Mouse (Mus musculus) gastrocnemius, postnatal 14 days (tissue): ENCODE results near the gene Notch4. TPM values are rescaled to one million over a fixed set of nuclear protein-coding genes. Genes with fewer than 3 reads are reported as not detected.
A peak's percentile ranks its signal among the peaks of the same experiment; 100 is the strongest.

ENCODE experiments used
- DNase-seq: peaks from one replicate; pipeline ENCODE4 v3.0.0; 2021; ENCODE audit warnings: mixed read lengths
- intact Hi-C: fragments of 180-260 bp; cut with DNase I; formaldehyde crosslinking; loops from one replicate; pipeline ENCODE4 v1.15.1; 2025; ENCODE audit warnings: low total_unique reads
- total RNA-seq, 2 experiments: library from RNA; stranded (reverse); gene quantifications; 2 replicates each; pipeline ENCODE4 v1.2.3; 2021

The Notch4 gene
- total RNA-seq, 2 experiments from 2014 or later = 15.7 to 27.3 TPM

DNA sequence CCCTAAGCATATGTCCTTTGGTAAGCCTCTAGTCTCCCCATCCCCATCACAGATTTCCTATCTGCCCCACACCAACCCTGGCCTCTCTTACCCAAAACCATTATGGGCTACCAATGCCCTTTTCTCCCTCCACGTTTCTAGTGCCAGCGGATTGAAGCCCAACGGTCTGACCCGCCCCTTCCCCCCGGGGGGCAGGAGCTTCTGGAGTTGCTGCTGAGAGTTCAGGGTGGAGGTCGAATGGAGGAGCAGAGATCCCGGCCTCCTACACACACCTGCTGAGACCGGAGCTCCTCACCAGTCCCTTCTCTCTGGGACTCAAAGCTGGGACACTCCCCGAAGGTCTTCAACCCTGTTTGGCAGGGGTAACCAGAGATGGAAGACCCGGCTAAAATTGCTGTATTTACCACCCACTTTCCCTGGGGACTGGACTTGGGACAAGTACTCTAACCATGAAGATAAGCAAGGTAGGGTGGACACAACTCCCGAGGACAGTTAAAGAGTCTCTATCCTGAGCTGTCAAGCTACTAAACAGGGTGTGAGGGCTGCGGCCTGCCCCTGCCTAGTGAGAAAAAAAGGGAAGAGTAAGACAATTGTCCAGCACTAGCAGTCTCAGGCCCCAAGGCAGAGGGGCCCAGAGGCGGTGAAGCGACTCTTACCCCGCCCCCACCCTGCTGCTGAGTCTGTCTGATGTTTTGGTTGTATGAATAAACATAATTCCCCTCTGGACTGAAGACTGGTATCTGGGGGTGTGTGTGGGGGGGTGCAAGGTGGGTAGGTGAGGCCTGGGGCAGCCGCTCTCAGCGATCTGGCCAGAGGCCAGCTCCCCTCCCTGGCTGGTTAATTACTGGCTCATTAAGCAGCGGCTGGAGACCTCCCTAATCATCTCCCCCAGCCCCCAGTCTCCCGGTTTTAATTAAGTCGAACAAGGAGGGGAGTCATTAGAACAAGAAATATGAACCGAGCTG lies 27.2 kb downstream of the Notch4 start, which contains the start of gene Pbx2:
Pbx2 (plus strand) TSS at position 238 of the 965 bp plus-strand sequence.
- no peak for DNase-seq
- intact Hi-C loops = no loop called here

DNA sequence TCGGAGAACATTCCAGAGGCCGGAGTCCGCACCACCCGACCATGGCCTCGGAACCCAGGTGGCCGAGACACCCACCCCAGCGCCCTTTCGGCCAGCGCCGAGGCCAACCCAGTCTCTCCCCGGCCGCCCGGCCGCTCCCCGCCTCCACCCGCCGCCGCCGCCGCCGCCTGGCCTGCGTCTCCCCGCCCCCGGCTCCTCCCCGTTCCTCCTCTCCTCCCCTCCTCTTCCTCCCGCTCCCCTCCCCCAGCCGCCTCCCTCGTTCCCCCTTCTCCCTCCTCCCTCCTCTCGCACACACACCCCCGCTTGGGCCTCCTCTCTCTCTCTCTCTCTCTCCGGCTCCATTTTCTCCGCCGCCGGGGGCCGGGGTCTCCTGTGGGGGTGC lies 27.9 kb downstream of the Notch4 start:
- intact Hi-C loops = no loop called here
- peak; percentile 95 for DNase-seq

DNA sequence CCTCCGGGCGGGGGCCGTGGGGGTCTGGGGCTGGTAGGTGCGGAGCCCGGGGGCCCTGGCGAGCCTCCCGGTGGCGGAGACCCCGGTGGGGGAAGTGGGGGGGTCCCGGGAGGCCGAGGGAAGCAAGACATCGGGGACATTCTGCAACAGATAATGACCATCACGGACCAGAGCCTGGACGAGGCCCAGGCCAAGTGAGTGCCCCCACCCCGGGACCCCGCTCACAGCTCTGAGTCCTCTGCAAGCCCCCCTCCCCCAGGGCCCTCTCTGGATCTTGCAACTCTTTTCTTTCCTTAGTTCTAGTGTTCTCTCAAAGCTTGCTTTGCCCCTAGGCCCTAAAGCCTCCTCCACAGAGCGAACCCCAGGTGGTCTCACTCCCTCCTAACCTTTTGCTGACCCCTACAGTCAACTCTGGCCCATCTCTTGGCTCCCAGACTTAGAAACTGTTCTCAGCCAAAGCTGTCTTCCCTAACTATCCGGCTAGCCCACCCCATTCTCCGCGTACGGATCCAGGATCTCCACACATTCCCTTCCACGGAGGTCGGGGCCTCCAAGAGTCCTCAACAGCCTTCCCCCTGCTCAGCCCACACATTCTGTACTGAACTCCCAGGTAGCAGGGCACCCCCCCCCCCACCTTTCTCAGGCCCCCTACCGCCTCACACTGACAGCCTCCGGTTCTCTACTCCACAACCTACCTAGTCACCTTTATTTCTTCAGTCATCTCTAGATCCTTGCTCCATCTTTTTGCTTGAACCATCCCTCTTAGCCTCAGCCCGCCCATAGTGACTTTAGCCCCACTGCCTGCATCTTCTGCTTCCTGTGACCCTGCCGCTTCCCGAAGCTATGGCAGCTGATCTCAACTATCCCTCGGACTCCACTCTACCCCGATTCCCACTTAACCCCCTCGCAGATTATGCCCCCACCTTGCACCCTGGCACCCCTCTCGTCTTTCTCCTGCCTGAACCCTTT lies 28.8 kb downstream of the Notch4 start:
- DNase-seq = no peak
- intact Hi-C loops = no loop called here

DNA sequence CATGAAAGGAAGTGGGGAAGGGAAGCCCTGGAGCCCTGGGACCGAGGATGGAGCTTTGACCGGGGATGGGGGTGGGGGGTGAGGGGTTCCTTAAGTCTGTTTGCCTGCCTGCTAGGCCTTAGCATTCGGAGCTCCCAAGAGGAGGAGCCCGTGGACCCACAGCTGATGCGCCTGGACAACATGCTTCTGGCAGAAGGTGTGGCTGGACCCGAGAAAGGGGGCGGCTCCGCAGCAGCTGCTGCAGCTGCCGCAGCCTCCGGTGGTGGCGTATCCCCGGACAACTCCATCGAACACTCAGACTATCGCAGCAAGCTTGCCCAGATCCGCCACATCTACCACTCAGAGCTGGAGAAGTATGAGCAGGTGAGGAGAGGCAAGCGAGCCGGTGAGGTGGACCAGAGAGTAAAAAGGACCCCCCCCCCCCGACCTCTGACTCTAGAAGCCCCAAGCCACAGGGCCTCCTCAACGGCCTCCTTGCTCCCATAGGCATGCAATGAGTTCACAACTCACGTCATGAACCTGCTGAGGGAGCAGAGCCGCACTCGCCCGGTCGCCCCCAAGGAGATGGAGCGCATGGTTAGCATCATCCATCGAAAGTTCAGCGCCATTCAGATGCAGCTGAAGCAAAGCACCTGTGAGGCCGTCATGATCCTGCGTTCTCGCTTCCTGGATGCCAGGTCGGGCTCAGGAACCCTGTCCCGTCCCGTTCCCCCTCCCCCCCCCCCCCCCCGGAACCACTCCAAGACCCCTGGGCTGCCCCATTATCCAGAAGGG lies 29.9 kb downstream of the Notch4 start:
- DNase-seq = peak; percentile 57
- intact Hi-C loops = no loop called here

DNA sequence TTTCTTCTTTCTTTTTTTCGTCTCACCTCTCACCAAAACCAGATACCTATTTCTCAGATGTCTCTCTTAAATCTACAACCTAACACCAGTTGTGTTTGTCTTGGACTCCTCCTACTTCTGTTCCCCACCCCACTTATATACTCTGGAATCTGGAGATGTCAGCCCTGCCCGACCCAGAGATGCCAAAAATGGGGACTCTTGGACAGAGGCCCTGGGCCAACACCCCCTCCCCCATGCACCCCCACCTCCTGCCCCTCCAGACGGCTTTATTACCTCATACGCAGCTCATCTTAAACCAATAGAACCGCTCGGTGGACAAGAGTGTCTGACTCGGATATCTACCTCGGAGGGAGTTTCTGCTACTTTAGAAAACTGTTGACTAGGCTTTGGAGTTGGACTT lies 32.0 kb downstream of the Notch4 start:
- no peak for DNase-seq
- intact Hi-C loops = no loop called here

DNA sequence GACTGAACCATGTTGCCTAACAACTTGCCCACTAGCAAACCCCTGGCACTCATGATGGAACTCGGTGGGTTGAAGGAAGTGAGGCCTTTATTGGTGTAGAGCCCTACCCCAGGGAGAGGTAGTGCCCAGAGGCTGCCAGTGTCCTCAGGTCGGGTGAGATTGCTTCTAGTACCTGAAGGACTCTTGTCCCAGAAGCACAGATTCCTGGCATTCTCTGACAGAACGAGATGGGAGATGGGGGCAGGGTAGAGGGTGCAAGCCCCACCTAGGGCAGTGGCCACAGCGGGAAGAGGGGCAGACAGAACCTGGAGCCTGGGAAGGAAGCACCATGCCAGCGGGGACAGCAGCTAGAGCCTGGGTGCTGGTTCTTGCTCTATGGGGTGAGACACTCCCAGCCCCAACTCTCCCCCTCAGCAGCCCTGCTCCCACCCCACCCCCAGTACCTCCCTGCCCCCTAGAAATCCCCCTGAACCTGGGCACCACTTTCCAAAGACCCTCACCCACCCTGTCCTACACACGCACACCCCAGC lies 33.6 kb downstream of the Notch4 start, which contains the start of gene Ager:
Ager (plus strand) TSS at position 297 of the 530 bp plus-strand sequence.
- no peak for DNase-seq

DNA sequence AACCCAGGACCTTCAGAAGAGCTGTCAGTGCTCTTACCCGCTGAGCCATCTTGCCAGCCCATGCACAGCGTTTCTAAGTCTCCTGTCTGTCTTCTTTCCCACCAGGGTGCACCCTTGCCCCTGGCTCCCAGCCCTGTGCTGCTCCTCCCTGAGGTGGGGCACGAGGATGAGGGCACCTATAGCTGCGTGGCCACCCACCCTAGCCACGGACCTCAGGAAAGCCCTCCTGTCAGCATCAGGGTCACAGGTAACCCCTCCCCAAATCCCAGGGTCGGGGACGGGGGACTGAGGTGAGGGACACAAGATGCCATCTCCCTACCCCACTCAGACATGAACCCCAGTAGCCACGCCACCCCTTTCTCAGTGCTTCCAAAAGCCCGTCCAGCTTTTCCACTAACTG lies 35.8 kb downstream of the Notch4 start:
- intact Hi-C loops = no loop called here
- no peak for DNase-seq

More for the DNA sequence above, 33.6 kb downstream of the Notch4 start, which contains the start of gene Ager:
- intact Hi-C loops = no loop called here

DNA sequence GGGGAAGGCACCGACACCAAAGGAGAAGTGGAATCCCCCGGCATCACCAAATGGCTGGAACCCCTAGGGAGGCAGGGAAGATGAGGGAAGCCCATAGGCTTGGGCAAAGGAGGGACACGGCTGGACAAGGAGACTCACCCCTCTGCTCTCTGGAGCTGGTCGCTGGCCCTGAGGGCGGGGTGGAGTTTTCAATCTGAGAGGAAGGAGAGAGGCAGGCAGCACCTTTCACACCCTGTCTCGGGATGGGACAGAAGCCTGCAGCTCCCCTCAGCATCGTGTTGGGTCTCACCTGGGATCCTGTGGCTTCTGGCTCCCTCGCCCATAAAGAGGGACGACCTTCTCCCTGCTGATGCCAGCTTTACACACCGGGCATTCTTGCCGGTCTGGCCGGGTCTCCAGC lies 37.7 kb downstream of the Notch4 start:
- no peak for DNase-seq
- intact Hi-C loops = no loop called here

DNA sequence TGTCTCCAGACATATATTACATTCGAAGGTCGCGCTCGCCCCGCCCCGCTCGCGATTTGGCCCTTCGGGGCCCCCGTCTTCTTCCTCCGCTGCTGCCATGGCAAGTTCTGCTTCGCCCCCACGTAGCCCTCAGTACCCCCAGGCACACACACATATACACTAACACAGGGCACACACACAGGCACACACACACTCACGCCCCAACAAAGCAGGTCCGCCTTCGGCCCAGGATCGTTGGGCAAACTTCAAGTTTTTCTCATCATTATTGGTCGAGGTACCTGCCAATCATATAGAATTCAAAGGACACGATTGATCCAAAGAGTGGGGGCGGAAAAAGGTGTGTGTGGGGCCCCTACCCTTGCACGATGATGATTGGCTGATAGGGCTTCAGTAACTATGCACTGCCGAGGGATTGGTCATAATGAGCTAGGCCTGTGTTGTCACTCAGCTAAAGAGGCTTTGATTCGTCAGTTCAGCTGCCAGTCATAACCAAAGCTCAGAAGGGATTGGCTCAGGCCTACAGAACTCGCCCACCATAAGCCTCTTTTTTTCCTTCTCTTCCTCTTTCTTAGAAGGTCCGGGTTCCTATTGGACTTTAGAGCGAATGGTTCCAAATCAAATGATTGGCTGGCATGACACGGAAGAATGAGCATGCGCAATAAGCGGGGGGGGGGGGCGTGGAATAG lies 39.5 kb downstream of the Notch4 start, which contains the start of gene Rnf5:
Rnf5 (minus strand) TSS at position 316 of the 686 bp plus-strand sequence.
- intact Hi-C loops = no loop called here

DNA sequence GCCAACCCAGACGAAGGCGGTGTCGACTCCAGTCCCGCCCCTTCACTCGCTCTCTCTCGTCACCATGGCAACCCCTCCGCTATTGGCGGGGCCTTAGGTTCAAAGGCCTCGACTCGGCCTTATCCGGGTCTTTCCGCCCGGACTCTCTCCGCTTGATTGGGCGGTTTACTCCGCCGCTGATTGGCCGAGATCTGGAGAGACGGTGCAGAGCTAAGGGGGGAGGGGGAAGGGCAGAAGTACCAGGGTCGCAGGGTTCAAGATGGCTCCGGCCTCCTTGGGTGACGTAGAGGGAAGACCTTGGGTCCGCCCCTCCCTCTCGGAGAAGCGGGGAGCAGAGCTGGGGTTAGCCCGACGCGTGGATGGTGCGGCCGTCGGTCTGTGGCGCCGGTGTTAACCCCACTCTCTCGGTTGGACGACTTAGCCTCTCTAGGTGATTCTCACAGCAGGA lies 40.0 kb downstream of the Notch4 start, which contains the start of gene Agpat1:
Agpat1 (plus strand) TSS at position 202 of the 448 bp plus-strand sequence.
- DNase-seq = peak; percentile 99
- intact Hi-C loops = no loop called here

More for the DNA sequence above, 39.5 kb downstream of the Notch4 start, which contains the start of gene Rnf5:
- DNase-seq = peak; percentile 97

DNA sequence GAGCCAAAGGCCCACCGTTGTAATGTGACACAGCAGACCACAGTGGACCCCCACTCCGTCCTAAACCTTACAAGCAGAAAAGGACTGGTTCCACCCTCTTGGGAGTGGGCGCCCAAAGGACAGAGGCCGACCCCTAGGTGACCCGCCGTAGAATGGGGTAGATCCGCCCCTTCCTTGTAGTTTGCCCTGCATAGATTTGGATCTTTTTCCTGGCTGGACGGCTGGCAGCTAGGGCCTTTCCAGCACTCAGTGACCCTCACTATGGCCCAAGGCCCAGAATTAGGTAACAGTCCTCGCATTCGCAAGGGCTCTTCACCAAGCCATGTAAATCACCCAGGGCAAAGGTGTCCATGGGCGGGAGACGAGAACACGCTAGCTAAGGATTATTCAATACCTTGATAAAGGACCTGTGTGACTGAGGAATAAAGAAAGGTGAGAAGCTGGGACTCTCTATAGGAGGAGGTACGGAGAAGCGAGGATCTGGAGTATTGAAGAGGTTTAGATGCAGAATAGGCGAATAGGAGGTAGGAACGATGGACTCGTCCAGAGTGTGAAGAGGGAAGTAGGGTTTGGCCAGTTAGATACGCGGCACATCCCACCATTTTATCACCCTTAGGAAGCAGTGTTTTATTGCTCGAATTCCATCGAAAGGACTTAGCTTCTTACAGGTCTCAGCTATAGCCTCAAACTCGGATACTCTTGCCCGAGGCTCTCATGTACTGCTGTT lies 40.6 kb downstream of the Notch4 start:
- DNase-seq = peak; percentile 42
- intact Hi-C loops = no loop called here

DNA sequence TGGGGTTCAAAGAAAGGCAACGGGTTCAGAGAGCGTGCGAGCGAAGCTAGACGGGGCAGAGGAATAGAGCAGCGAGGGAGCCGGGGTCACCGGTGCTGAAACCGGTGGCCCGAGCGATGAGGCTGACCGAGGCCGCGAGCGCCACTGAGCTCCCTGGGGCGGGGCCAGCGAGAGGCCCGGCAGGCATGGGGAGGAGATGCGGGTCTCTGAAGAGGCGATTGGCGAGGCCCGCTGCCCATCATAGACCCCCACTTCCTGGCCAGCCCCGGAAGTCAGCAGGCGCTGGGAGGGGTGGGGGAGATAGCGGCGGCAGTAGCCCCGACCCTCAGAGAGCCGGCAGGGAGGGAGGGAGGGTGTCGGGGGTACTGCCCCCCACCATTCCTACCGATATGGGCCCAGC lies 41.5 kb downstream of the Notch4 start:
- intact Hi-C loops = no loop called here
- DNase-seq = peak; percentile 98

DNA sequence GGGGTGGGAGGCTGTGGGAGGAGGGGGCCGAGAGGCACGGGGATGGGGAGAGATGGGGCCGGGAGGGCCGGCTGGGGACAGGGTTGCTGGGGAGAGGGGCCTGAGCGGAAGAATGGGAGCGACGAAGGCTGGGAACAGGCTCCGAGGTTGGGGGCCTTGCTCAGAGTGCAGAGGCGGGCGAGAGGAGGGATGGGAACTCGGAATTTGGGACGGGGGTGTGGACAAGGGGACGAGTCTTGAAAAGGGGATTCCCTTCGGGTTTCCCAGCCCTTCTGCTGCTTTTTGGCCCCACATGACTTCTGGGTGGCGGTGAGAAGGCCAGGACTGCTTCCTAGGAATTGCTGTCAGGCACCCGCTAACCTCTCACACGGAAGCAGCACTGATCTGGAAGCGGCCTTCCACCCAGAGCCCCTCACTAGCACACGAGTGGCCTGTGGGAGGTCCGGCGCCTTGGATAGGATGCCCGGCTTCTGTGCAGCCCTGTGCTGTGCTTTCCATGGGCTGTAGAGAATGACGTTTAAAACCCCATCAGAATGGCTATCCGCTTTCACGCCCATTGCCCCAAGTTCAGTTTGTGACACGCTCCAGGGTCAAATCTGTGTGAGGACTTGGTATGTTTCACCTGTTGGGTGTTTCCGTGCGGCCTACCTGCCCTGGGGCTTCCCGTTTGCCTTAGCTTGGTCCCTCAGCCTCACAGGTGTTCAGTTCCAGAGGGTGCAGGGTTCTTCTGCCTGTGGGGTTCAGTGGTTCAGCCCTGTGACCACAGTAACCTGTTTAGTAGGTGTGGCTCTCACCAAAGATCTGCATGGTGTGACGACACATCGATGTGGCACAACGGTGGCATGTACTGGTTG lies 42.3 kb downstream of the Notch4 start:
- peak; percentile 40 for DNase-seq
- intact Hi-C loops = no loop called here

DNA sequence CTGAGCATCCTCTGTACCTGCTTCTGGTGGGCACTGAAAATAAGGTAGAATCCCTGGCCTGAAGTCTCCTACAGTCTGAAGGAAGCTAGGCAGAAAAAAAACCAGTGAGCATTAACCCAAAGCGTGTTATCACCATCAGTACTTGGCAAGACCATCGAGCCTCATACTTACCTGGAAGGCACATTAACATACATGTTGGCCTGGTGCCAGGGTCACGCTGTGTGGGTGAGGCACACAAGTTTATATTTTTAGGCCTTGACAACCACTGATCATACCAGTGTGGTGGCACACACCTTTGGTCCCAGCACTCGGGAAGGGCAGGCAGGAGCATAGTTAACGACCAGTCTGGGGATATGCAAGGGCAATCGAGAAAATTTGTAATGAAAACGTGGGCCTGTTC lies 43.9 kb downstream of the Notch4 start:
- intact Hi-C loops = no loop called here
- no peak for DNase-seq

DNA sequence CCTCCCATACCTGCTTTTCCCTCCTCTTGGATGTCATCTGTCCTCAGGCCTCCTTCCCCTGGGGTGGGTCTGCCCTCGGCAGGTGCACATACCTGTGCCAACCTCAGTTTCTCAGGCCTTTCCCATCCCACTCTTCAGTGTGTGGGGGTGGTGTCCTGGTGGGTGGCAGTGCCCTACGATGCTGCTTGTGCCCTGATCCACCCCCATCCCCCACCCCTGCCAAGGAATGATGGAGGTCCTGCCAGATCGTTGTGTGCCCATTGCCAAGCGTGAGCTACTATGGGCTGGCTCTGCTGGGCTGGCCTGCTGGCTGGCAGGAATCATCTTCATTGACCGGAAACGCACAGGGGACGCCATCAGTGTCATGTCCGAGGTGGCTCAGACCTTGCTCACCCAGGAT lies 47.0 kb downstream of the Notch4 start:
- no peak for DNase-seq
- intact Hi-C loops = loop anchor here (10.0 kb wide), 1 partner anchor 166 kb away; no protein-coding TSS in a partner anchor

DNA sequence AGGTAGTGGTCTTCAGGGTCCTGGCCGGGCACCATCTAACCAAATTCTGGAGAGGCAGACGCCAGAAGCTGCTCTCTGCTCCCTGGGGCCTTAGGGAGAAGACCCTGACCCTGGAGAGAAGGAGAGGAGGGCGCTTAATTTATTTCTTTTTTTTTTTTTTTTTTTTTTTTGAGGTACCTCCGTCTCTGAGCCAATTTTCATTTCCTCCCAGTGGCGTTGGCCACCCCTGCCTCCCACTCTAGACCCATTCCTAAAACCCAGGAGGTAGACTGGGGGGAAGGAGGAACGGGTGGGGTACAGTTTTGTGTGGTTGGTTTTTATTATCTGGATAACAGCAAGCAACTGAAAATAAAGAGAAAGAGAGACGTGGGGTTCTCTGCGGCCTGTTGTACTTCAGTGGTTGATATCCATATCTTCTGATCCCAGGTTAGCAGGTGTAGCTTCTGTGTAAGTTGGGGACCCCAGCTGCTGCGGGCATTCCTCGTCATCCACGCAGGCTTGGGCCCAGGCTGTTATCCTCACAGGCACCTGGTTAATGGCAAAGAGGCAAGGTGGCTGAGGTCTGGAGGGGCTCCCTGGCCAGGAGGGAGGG lies 49.1 kb downstream of the Notch4 start:
- DNase-seq = no peak
- intact Hi-C loops = loop anchor here (10.0 kb wide), 1 partner anchor 168 kb away; no protein-coding TSS in a partner anchor
